In genomic region chr19:42317648-42318425, GRCm38 (mm10) we compare ENCODE assay signal across 10 mouse cellular contexts.
A peak's percentile ranks its signal among the peaks of the same experiment; 100 is the strongest.
DNase-seq lines count a peak whose midpoint lies in the region; ATAC-seq lines count a peak whose summit lies in the region.
"Had no signal": no experiment of that assay in that cellular context is flagged by ENCODE, and none has a peak within 500 bp of the region (broad histone marks: within the 10 kb centered on the region; RNA-seq: fewer than 3 reads in every experiment).

No protein-coding gene starts in this region.

- no peak overlapping the region for H3K9ac ChIP-seq in lung, embryonic 16.5 days (ENCODE audit: low read length)
- H3K9ac ChIP-seq in liver, embryonic 12.5 days: no peak overlapping the region
- H3K9ac ChIP-seq: stomach, embryonic 15.5 days had no signal

- peak; percentile 67 for ATAC-seq in lung, embryonic 16.5 days (ENCODE audit: low read depth)
- no peak for ATAC-seq in liver, embryonic 12.5 days

- H3K27ac ChIP-seq in lung, embryonic 16.5 days (ENCODE audit: low read length): no peak overlapping the region
- H3K27ac ChIP-seq in liver, embryonic 12.5 days: no peak overlapping the region
- H3K27ac ChIP-seq: stomach, embryonic 15.5 days had no signal

- H3K4me3 ChIP-seq in lung, embryonic 16.5 days (ENCODE audit: low read length): no peak overlapping the region
- H3K4me3 ChIP-seq in liver, embryonic 12.5 days: no peak overlapping the region
- H3K4me3 ChIP-seq: megakaryocyte, embryonic 14.5 days; stomach, embryonic 15.5 days had no signal

- no peaks in the 10 kb centered on the region for H3K9me3 ChIP-seq in lung, embryonic 16.5 days (ENCODE audit: control insufficient read depth, low read length)
- H3K9me3 ChIP-seq in liver, embryonic 12.5 days (replicated peaks): no peaks in the 10 kb centered on the region
- H3K9me3 ChIP-seq: megakaryocyte, embryonic 14.5 days; stomach, embryonic 15.5 days had no signal

- no peaks in the 10 kb centered on the region for H3K36me3 ChIP-seq in lung, embryonic 16.5 days (ENCODE audit: control insufficient read depth, insufficient read depth, low read length)
- no peaks in the 10 kb centered on the region for H3K36me3 ChIP-seq in liver, embryonic 12.5 days
- H3K36me3 ChIP-seq: stomach, embryonic 15.5 days had no signal

- WGBS in lung, embryonic 16.5 days: 34% methylated on average over 18 of the region's 18 CpGs
- 45% methylated on average over 18 of the region's 18 CpGs for WGBS in liver, embryonic 12.5 days (ENCODE audit: insufficient replicate concordance)

- H3K4me2 ChIP-seq in lung, embryonic 16.5 days (ENCODE audit: low read depth, low read length): no peak overlapping the region
- no peak overlapping the region for H3K4me2 ChIP-seq in liver, embryonic 12.5 days
- H3K4me2 ChIP-seq: stomach, embryonic 15.5 days had no signal

- intact Hi-C loops in left cerebral cortex, postnatal 14 days (cut with DNase I): loop anchor here (5.0 to 10.0 kb wide), 4 partner anchors 114 to 1087 kb away; partner anchors contain the start of gene Crtac1

- H3K27me3 ChIP-seq in lung, embryonic 16.5 days (ENCODE audit: control insufficient read depth, insufficient read depth, low read depth, low read length): peaks cover 2% of the 10 kb centered on the region; the same call in 1 of the 2 replicates
- peaks cover 28% of the 10 kb centered on the region for H3K27me3 ChIP-seq in liver, embryonic 12.5 days (replicated peaks)

- peaks cover 10% of the 10 kb centered on the region; the same call in 1 of the 2 replicates for H3K4me1 ChIP-seq in lung, embryonic 16.5 days (replicated peaks; ENCODE audit: control insufficient read depth, insufficient read depth, low read length)
- H3K4me1 ChIP-seq in liver, embryonic 12.5 days: no peaks in the 10 kb centered on the region
- H3K4me1 ChIP-seq: stomach, embryonic 15.5 days had no signal

- no peak for DNase-seq in lung, postnatal 25 days (ENCODE audit: low spot score)
- peak; percentile 51 to 56 for DNase-seq in frontal cortex, postnatal 36 days (ENCODE audit: low spot score in 2 of 2)
- peak; percentile 43 to 68 for DNase-seq in left cerebral cortex, postnatal 14 days (ENCODE audit: low spot score in 2 of 2)
- DNase-seq in right cerebral cortex, postnatal 36 days (ENCODE audit: low spot score in 2 of 2): peak; percentile 43 to 48
- no peak for DNase-seq in kidney, postnatal 25 days
- DNase-seq in ovary, postnatal 10 days (ENCODE audit: low spot score): no peak

Comparison
In these comparisons a context has a peak if more than half of its experiments do, and no peak if none do; other contexts are left out.
1. DNase-seq: peak in frontal cortex, postnatal 36 days (2 of 2), left cerebral cortex, postnatal 14 days (2 of 2) and right cerebral cortex, postnatal 36 days (2 of 2); none in lung, postnatal 25 days (single experiment), kidney, postnatal 25 days (0 of 2) and ovary, postnatal 10 days (single experiment).